Mouse (Mus musculus) lung, postnatal 0 days (tissue): ENCODE results near the gene Insm1. TPM values are rescaled to one million over a fixed set of nuclear protein-coding genes. Genes with fewer than 3 reads are reported as not detected.

ENCODE experiments used
- ATAC-seq: fragments of 200-750 bp; cut with Nextera tagmentation; 2 replicates; pipeline ENCODE4 v1.8.0; 2017; ENCODE audit warnings: moderate library complexity
- DNase-seq: peaks from one replicate; pipeline ENCODE4 v3.0.0-alpha.2; 2016; ENCODE audit warnings: low spot score
- H3K27ac ChIP-seq: fragments of 300-500 bp; sonication (generic); 2 replicates; pipeline ENCODE4 v1.5.1; 2014; ENCODE audit warnings: antibody characterized with exemption, mild to moderate bottlenecking, low read length, mixed read lengths
- H3K27me3 ChIP-seq: fragments of 300-500 bp; sonication (generic); replicated peaks from 2 replicates; pipeline ENCODE4 v1.6.1; 2014; ENCODE audit warnings: low read length, mixed read lengths; ENCODE audit not compliant: insufficient read depth
- H3K36me3 ChIP-seq: fragments of 300-500 bp; sonication (generic); 2 replicates; pipeline ENCODE4 v1.6.1; 2014; ENCODE audit warnings: low read length, mixed read lengths; ENCODE audit not compliant: insufficient read depth
- H3K4me1 ChIP-seq: fragments of 300-500 bp; sonication (generic); 2 replicates; pipeline ENCODE4 v1.6.1; 2014; ENCODE audit warnings: antibody characterized with exemption, low read depth, low read length, mixed read lengths; ENCODE audit not compliant: insufficient read depth
- H3K4me2 ChIP-seq: fragments of 300-500 bp; sonication (generic); replicated peaks from 2 replicates; pipeline ENCODE4 v1.6.1; 2014; ENCODE audit warnings: low read depth, mild to moderate bottlenecking, low read length, moderate library complexity, mixed read lengths
- H3K4me3 ChIP-seq: fragments of 300-500 bp; sonication (generic); 2 replicates; pipeline ENCODE4 v1.5.1; 2014; ENCODE audit warnings: low read depth, low read length
- H3K9ac ChIP-seq: fragments of 300-500 bp; sonication (generic); replicated peaks from 2 replicates; pipeline ENCODE4 v1.6.1; 2014; ENCODE audit warnings: low read depth, mild to moderate bottlenecking
- H3K9me3 ChIP-seq: fragments of 300-500 bp; sonication (generic); 2 replicates; pipeline ENCODE4 v1.6.1; 2016; ENCODE audit warnings: low read length, mixed read lengths
- CTCF ChIP-seq: IDR thresholded peaks from 2 replicates; pipeline ENCODE4 v1.5.1; 2016; ENCODE audit warnings: antibody characterized with exemption, mild to moderate bottlenecking
- EP300 ChIP-seq: IDR thresholded peaks from 2 replicates; pipeline ENCODE4 v1.6.1; 2016; ENCODE audit warnings: antibody characterized with exemption, mild to moderate bottlenecking, control low read depth
- WGBS: fragments of 180-500 bp; shearing (Covaris S2); extraction: QIAGEN DNeasy Blood & Tissue Kit; methylation state at CpG from one replicate; pipeline ENCODE4 v1.1.7; 2014; 5-methylcytosine and 5-hydroxymethylcytosine counted together
- polyA plus RNA-seq: library from polyadenylated mRNA; unstranded; fragments of >200 nt; fragmentation: Nextera tagmentation; extraction: Ambion mirVana; gene quantifications from 2 replicates; pipeline ENCODE4 v1.2.1, GENCODE M21; 2015

Gene Insm1
- polyA plus RNA-seq, 1 experiment from 2014 or later = 0.06 TPM

DNA sequence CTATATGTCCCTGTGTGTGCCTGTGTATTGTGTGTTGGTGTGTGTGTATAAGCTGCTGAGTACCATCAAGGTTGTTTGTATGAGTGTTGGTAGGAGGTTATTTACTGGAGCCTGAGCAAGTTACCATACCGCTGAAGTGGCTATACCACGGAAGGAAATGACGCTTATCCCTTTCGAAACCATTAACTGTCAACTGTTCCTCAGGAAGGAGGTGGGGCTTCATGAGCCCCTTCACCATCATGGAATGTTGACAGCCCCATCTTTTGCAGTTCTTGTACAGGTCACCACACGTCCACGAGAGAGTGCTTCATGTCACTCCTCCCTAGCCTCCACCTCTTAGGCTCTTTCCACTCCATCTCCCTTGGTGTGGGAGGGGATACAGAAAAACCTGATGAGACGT lies 23.8 kb upstream of the Insm1 start:
- Histone ChIP-seq H3K9me3 (no peaks in the 10 kb centered on the region), H3K4me3 (no peak overlapping the region), H3K27ac (no peak overlapping the region), H3K36me3 (no peaks in the 10 kb centered on the region), H3K27me3 (no peaks in the 10 kb centered on the region), H3K9ac (no peak overlapping the region), H3K4me1 (no peaks in the 10 kb centered on the region), H3K4me2 (no peak overlapping the region)
- WGBS = 53% methylated on average over 7 of the region's 7 CpGs
- TF ChIP-seq CTCF = no peak
- TF ChIP-seq EP300 = no peak
- DNase-seq (no peak), ATAC-seq (no peak)

DNA sequence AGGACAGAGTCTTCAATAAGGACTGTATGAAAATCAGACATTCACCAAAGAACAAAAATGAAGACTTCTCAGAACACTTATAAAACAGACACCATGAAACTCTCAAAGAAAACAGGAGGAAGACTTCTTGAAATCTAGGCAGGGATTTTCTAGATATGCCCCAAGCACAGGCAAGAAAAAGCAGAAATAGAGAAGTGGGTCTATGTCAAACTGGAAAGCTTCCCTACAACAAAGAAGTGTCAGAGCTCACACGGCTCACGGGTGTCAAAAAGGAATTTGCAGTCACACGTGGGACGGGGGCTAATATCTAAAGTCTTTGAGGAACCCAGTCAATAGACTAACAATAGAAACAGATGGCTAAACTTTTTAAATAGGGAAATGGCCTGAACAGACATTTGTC lies 10.8 kb upstream of the Insm1 start:
- DNase-seq (no peak), ATAC-seq (no peak)
- WGBS = 56% methylated on average over 4 of the region's 4 CpGs
- Histone ChIP-seq H3K36me3 (no peaks in the 10 kb centered on the region), H3K4me1 (no peaks in the 10 kb centered on the region), H3K9ac (no peak overlapping the region), H3K4me2 (no peak overlapping the region), H3K27ac (no peak overlapping the region), H3K27me3 (peaks cover 12% of the 10 kb centered on the region; the same call in 1 of the 2 replicates), H3K9me3 (no peaks in the 10 kb centered on the region), H3K4me3 (no peak overlapping the region)
- TF ChIP-seq CTCF = no peak
- TF ChIP-seq EP300 = no peak

DNA sequence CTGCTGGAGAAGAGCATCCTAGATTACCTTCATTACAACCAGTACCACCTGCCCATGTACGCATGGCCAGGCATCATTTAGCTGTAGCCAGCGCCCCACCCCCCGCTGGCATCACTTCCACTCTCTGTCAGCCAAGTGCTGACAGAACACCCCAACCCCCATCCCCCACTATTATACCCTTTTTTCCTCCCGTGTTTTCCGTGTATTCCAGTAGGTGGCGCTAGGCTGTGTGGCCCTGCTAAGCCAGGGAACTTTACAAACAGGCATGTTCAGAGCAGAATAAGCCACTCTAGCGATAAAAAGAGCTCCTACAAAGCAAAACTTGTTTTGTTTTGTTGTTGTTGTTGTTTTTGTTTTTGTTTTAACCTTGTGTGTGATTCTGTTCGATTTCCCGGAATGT lies 7.0 kb upstream of the Insm1 start:
- Histone ChIP-seq H3K36me3 (no peaks in the 10 kb centered on the region), H3K4me2 (no peak overlapping the region), H3K4me3 (no peak overlapping the region), H3K4me1 (0 out of 2 replicates have a peak, but pooled peaks cover 4% of the 10 kb centered on the region), H3K9ac (no peak overlapping the region), H3K27ac (no peak overlapping the region), H3K27me3 (peaks cover 38% of the 10 kb centered on the region), H3K9me3 (no peaks in the 10 kb centered on the region)
- DNase-seq (peak; percentile 61), ATAC-seq (peak; percentile 53)
- TF ChIP-seq CTCF = peak; percentile 86
- TF ChIP-seq EP300 = no peak
- 1% methylated on average over 9 of the region's 9 CpGs for WGBS

DNA sequence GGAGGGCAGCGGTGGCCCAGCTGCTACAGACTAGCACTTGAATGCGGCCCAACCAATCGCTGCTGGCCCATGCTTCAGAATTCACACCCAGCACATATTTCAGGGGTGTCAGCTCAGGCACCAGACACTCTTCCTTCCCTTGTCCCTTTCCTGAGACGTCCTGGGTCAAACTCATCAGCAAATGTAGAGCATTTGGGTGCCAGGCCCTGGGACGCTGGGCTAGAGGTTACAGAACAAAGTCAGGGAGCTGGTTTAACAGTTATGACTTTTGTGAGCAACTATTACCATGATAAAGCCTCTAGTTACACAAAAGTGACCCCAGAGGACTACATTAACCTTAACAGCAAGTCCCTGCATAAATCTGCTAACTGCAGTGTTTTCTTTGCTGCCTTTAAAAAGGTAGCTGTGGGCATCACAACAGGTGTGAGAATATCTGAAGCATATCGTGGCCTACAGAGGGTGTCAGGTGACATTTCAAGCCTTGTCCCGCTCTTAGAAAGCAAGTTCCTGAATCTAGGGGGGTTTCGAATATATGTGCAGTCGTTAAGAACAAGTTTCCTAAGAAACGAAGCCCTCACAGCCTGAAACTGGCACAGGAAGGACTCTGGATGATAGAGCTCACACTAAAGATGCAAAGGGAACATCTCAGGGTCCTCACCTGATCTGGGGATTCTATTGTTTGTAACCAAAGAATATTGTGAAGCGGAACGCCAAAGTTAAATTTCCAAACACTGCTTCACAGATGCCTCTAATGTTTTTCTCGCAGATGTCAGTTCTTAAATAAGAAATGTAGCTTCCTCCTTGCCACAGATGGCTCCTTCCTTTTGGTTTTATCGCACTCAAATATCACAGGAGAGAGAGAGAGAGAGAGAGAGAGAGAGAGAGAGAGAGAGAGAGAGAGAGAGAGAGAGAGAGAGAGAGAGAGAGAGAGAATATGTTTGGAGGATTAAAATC lies 5.3 kb upstream of the Insm1 start:
- no peak overlapping the region for H3K4me3 ChIP-seq
- no peak for DNase-seq
- no peaks in the 10 kb centered on the region for H3K36me3 ChIP-seq
- H3K27ac ChIP-seq = no peak overlapping the region
- no peak overlapping the region for H3K4me2 ChIP-seq
- H3K4me1 ChIP-seq = peaks cover 9% of the 10 kb centered on the region; the same call in 1 of the 2 replicates
- H3K27me3 ChIP-seq = peaks cover 52% of the 10 kb centered on the region
- H3K9ac ChIP-seq = no peak overlapping the region
- 22% methylated on average over 14 of the region's 14 CpGs for whole genome bisulfite sequencing
- ATAC-seq = no peak
- TF ChIP-seq EP300 (no peak), CTCF (no peak)
- no peaks in the 10 kb centered on the region for H3K9me3 ChIP-seq

GRCm38 (mm10) chr2:146217227-146217980 lies 4.3 kb upstream of the Insm1 start:
- Histone ChIP-seq H3K27me3 (peaks cover 59% of the 10 kb centered on the region), H3K36me3 (no peaks in the 10 kb centered on the region), H3K4me3 (no peak overlapping the region), H3K4me1 (peaks cover 16% of the 10 kb centered on the region), H3K9ac (no peak overlapping the region), H3K27ac (no peak overlapping the region), H3K9me3 (no peaks in the 10 kb centered on the region), H3K4me2 (no peak overlapping the region)
- TF ChIP-seq CTCF = no peak
- no peak for TF ChIP-seq EP300
- WGBS = 1% methylated on average over 16 of the region's 16 CpGs
- no peak for ATAC-seq
- DNase-seq = peak; percentile 27

DNA sequence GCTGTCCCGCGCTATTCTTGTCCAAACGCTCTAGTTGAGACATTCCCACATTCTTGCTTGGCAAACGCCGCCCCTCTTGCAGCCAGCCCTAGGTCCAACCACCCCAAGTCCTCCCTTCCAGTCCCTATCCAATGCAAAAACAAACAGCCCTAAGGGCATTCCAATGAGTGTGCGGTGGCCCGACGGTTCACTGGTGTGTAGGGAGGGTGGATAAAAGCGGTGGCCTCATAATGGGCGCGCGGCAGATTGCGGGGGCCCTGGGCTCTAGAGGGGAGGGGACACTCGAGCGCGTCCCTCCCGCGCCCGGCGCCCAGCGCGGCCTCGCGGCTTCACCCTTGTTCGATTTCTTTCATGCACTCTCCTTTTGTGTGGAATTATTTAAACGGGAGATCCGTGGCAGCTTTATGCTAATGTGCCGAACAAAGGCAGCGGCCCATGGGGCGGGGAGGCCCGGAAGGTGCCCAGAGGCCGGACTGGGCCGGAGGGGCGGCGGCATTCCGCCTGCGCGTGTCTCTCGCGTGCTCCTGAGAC lies 3.5 kb upstream of the Insm1 start:
- H3K4me3 ChIP-seq = peak overlapping the region; percentile 23
- H3K4me2 ChIP-seq = peak overlapping the region; percentile 38
- H3K9me3 ChIP-seq = no peaks in the 10 kb centered on the region
- H3K4me1 ChIP-seq = peaks cover 22% of the 10 kb centered on the region
- no peak for ATAC-seq
- H3K9ac ChIP-seq = no peak overlapping the region
- no peak for TF ChIP-seq EP300
- TF ChIP-seq CTCF = no peak
- 1% methylated on average over 39 of the region's 40 CpGs for WGBS
- H3K27ac ChIP-seq = no peak overlapping the region
- DNase-seq = peak; percentile 11
- peaks cover 68% of the 10 kb centered on the region for H3K27me3 ChIP-seq
- H3K36me3 ChIP-seq = no peaks in the 10 kb centered on the region
